Mouse (Mus musculus): ENCODE measurements around the gene Vps25. TPM values are rescaled to one million over a fixed set of nuclear protein-coding genes. Genes with fewer than 3 reads are reported as not detected.

Gene Vps25
- total RNA-seq (2021) = 100 to 1,000 TPM in 1 of 2 experiments, 10 to 100 TPM in 1; 90.6 to 121 TPM
- long read RNA-seq, experiment 1, transcript Vps25-201 (6 exons, 615 nt) = minor isoform, 6 of 161 reads
- long read RNA-seq, experiment 1, transcript Vps25-202 (6 exons, 1,106 nt) = major isoform, 134 of 161 reads
- long read RNA-seq, experiment 1, partial matches to known transcripts = 0 of 161 reads
- long read RNA-seq, experiment 1, other reads (novel, unspliced or antisense) = 9 of 161 reads
- long read RNA-seq, experiment 2, transcript Vps25-202 (6 exons, 1,106 nt) = major isoform, 60 of 72 reads
- long read RNA-seq, experiment 2, transcript Vps25-201 (6 exons, 615 nt) = minor isoform, 6 of 72 reads
- long read RNA-seq, experiment 2, partial matches to known transcripts = 0 of 72 reads
- long read RNA-seq, experiment 2, other reads (novel, unspliced or antisense) = 1 of 72 reads

DNA sequence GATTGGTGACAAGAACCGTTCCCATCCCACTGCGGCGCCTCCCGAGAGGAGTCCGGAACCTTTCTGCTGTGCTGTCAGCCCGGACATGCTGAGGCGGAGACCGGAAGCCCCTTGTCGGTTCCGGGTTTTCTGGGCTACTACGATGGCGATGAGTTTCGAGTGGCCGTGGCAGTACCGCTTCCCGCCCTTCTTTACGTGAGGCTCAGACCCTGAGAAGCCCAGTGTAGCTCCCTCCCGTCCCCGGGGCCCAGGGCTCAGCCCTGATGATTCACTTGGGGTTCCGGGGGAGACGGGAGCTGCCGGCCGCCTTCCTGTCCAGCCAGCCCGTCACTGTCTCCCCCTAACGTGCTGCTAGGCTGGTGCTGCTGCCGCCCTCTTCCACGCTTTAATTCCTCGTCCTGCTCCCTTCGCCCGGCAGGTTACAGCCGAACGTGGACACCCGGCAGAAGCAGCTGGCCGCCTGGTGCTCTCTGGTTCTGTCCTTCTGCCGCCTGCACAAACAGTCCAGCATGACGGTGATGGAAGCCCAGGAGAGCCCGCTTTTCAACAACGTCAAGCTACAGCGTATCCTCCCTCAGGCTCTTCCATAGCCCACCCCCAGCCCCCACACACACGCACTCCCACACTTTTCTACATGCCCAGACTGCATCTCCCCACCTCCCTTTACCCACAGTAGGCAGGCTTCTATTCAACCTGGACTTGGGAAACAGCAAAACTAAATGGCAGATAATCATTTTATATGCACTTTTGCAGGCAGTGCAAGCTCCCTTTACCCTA is at the start of gene Vps25:
Gene Vps25, plus strand, starts transcription at position 95 of the 777 bp plus-strand sequence.
- peak; percentile 89 to 92 for DNase-seq

DNA sequence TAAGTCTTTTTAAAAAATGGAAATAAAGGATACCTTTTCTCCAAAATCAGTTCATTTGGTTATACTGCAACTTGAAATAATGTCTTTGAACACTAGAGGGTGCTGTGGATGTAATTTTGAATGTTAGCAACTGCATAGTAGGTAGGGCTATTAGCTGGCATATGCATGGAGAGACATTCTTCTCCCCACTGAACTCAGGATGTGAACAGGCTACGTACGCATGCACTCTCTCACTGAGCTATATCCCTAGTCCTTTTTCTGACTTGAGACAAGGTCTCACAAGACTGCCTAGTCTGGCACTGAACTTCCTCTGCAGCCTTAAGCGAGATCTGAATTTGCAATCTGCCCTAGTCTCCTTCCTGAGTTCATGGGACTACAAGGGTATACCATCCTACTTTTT is 41.5 kb upstream of the Vps25 start:
- DNase-seq = peak in 1 of 2 experiments; percentile 20

DNA sequence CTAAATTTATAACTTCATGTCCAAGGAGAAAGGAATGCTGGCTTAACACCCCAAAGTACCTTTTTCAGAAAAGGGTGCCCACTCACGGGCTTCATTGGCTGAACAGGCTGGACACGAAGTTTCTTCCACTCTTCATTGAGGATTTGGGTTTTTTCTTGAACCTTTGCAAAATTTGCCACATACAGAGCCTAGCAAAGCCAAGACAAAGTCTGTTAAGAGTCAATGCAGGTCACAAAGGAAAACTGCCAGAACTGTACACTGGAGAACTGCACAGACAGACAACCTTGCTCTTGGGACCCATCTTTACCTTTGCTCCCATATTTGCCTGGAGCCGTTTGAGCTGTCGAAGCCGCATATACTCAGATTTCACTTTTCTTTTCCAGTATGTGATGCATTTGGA is 36.6 kb upstream of the Vps25 start:
- DNase-seq = no peak

DNA sequence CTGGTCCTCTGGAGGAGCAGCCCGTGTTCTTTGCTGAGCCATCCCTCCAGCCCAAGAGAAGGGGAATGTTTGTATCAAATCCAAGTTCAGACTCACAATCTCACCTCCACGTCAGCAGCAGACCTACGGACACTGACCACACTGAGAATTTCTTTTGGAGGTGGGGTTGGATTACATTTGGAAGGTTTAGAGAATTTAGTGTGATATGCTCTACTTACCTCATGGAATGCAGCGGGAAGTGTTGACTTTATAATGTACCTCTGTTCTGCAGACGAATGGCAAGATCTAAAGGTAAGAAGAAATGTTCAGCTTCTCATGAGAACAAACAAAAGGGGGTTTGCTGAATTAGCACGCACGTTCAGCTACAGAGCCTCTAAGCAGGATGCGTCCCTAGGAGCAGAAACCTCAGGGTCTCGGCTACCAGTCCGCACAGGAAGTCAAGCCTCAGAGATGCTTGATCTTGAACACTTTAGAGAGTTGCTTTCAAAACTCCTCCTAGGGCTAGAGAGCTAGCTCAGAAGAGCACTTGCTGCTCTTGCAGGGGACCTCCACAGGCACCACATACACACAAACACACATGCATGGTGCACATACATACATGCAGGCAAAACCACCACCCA is 35.0 kb upstream of the Vps25 start:
- DNase-seq = no peak

DNA sequence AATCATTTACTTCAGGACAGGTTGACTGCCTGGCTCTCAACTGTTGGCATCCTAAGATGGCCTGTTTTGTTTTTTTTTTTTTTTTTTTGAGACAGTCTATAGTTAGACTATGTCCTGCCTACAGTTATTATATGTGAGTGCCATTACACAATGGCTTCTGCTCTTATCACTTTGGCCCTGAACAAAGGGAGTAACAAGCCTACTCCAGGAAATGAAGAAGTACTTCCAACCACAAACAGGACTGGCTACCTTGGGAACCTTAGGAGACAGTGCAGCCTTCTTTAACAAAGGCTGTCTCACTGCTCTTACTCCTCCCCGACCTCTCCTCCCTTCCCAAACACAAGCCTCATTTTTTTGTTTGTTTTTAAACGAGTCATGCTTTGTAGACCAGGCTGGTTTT is 32.7 kb upstream of the Vps25 start:
- DNase-seq = no peak

DNA sequence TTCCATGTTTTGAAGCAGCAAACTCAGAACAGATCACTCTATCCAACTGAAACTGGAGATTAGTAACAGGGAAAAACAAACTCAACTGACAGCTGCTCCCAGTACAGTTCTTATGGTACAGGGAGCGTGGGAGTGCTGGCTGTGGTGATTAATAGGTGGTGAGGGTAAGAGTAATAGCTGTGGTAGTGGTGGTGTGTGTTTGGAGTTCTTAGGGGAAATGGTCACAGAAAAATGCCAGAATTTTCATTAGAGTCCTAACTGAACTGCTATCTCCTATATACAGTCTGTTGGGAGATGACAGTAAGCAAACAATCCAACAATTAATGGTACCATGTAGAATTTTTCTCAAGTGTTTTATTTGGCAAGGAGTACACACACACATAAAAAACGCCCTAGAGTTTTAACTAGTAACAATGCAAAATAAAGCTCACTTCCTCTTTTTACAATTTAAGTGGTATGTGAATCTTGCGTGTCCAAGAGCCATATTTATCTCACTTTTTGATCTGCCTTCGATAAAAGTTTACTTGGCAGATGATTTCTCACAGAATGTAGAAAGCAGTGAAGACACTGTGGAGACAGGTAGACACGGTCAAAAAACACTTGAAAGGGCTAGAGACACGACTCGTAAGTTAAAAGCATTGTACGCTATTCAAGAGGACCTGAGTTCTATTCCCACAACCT is 32.1 kb upstream of the Vps25 start:
- DNase-seq = no peak

DNA sequence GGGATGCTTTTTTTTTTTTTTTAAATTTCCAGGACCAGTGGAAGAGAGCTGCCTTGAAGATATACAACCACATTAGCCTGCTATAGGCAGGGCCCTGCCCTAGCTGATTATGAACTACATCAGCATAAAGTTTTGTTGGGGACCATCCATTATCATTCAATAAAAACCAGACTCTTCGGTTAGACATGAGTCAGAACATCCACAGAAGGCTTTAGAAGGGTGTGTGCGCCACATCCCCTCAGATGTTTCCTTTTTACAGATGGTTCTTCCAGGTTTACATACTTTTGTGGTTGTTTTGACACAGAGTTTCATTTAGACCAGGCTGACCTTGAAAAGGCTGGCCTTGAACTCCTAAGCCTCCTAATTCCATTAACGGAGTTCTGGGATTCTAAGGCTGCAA is 29.2 kb upstream of the Vps25 start:
- no peak for DNase-seq

DNA sequence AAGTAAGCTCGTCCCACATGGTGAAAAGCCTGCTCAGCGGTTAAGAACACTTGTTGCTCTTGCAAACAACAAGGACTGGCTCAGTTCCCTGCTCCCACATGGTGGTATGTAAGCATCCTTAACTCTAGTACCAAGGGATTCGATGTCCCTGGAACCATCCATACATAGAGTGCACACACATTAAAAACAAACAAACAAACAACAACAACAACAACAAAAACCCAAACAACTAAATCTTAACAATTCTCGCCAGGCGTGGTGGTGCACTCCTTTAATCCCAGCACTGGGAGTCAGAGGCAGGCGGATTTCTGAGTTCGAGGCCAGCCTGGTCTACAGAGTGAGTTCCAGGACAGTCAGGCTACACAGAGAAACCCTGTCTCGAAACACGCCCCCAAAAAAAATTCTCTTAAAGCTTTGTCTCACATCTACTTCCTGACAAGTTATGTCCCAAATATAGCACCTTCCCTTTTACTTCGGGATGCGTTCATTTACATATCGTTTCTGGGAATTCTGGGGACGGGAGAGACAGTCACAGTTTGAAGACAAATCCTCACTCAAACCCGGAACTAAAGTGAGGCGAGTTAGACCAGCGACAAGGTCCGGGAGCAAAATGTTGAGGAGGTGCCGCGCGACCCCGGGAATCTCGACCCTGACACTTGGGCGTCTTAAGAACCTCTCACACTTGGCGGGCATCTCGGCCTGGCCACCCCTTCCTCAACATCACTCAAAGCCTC is 28.0 kb upstream of the Vps25 start:
- peak in 1 of 2 experiments; percentile 20 for DNase-seq

DNA sequence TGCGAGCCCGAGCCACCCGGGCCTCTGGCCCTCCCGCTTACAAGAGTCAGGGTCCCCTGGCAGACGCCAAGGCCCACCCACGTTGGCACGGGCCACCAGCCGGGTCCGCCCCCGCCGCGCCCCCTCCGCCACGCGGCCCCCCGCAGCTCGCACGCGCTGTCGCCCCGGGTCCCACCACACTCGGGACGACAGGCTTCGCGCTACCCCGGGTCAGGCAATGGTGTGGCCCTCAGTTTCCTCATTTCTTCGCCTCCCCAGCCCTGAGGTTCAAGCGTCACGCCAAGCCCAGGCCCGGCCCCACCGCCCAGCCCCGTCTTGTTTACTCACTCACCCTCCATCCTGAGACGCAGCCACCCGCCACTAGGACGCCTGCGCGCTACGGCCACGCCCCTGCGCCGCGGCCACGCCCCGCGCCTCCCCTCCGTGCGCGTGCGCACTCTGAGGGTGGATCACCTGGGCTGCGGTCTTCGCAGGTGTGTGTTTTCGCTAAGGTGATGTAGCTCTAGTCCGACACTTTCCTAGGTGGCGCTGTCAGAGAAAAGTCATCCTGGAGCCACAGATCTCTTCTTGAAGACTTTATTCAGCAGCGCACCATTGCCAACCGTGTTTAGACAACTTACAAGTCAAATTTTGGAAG is 27.3 kb upstream of the Vps25 start, which contains the start of gene Ezh1:
Gene Ezh1, minus strand, starts transcription at position 399 of the 637 bp plus-strand sequence.
- DNase-seq = peak; percentile 91 to 93

DNA sequence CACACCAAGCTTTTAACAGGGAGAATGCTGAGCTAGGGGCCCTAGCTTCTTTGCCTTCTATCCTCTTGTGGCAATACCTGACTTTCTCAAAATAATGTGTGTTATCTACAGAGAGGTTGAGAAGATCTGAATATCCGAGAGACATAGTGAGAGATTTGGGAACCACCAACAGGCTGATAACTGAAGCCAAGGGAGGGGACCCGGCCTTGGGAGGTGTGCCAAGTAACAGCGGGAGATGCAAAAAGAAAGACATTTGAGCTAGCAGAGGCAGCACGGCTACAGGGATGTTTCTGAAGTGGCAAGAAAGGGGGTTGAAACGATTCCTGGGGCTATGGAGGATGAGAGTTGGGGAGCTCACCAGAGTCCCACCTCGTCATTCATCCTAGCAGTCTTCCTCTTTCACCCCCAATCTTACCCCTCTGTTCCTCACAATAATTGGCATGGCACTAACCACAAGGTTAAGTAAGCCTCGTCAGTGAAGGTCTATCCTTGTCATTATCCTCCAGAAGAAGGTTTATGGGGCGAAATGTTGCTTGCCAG is 24.1 kb upstream of the Vps25 start:
- DNase-seq = peak; percentile 68 to 78

DNA sequence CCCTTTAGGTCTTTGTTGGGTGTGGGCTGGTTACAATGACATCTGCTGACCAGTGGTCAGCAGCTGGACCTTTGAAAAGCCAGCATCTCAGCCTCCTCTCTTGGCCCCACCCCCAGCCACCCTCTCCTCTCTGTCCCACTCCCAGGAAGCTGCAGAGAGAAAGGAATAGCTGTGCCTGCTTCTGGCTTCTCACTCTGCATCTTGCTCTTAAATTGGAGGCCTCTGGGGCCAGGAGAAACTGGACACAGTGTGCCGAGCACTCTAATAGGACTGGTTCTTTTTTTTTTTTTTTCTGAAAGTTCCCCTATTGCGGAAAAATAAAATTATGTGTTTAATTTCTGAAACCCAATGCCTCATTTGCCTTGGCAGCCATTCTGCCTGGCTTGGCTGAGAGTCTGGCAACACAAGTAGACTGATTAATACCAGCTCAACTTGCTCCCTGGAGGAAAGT is 23.4 kb upstream of the Vps25 start:
- DNase-seq = peak in 1 of 2 experiments; percentile 30

DNA sequence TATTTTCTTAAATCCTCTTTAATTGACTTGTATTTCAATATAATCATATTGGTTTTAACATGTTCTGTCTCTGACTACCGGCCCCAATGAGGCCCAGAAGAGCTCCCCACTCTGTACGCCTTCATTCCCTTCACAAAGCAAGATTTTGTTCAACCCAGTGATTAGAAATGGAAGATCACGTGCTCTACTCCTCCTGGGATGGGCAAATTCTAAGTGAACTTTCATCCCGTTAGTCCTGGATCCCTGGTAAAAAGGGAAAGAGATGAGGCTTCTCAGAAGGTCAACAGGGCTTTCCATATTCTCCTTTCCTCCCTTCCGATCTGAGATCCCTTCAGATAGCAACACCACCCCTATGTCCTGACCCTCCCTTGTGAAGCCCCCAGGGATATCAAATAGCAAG is 23.0 kb upstream of the Vps25 start:
- no peak for DNase-seq

DNA sequence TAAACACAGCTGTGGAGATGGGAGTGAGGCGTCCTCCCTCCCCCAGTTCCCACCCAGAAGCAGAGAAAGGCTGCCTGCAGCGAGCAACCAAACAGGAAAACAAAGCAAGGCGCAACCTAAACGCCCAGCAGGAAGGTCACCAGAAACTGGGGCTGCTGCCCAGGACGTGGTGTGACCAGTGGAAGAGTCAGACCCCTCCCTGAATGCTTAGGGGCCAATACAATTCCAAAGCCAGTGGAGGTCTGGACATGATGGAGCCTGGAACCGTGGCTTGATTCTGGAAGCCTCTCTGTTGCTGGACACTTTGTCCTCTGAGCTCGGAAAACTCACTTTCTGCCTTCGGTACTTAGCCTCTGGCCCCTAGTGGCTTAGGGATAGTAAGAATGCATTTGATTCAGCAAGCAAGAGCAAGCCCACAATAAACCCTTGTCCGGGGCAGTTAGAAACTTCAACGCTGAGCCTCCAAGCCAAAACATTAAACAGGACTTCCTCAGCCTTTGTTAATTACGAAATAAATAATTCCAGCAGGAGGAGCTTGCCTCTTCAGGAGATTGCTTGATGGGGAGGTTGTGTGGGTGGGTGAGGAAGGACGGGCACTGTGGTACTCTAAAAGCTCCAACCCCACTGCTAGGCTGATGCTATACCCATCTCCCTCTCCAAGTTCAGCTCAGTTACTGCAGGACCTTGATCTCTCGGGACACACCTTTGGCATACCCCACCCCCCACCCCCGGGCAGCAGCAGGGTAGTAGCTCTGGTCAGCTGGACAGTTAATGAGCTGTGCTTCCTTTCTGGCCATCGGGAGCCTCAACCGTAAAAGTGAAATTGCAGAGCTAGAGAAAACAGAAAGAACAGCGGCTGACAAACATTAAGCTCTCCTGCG is 22.3 kb upstream of the Vps25 start:
- DNase-seq = peak; percentile 42 to 56

DNA sequence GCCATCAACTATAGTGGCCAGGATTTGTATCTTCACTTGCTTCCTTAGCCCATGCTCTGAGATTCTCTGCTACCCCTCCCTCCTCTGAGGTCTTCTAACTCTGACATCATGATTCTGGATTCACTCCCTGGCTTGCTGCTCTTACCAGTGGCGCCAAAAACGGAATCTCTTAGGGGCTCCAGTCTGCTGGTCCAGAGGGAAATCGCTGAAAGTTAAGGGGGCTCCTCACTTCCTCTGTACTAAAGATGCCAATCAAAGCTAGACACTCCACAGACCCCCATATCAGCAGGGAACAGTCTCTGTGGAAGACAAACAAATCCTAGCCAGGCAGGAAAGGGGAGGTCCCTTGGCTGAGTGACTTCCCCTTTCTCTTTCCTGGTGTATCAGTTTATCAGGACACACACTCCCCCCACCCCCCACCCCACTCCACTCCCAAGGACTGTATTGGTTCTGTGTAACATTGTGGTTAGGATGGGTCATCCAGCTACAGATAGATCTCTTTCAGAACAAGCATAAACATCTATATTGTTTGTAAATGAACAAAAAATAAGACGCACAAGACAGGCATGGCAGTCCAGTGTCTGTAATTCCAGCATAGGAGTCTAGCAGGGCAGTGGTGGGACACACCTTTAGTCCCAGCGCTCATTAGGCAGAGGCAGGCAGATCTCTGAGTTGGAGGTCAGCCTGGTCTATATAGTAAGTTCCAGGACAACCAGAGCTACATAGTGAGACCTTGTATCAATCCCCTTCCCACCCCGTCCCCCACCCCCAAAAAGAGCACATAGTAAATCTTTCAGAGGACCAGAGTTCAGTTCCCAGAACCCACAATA is 21.3 kb upstream of the Vps25 start:
- peak in 1 of 2 experiments; percentile 27 for DNase-seq

DNA sequence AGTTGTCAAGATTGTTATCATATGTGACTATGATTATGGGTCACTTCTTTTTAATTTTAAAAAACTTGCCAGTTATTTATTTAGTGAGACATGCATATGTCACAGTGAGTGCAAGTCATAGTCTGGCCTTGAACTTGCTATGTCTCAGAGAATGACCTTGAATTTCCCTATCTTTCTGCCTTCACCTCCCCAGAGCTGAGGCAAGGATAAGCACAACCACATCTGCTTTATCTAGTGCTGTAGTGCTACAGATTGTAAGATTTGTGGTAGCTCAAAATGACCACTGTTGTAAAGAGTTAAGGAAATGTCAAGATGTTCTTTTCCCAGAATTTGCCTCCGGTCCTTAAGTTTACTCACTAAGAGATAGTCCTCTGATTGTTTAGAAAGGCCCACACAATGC is 20.3 kb upstream of the Vps25 start:
- DNase-seq = no peak

DNA sequence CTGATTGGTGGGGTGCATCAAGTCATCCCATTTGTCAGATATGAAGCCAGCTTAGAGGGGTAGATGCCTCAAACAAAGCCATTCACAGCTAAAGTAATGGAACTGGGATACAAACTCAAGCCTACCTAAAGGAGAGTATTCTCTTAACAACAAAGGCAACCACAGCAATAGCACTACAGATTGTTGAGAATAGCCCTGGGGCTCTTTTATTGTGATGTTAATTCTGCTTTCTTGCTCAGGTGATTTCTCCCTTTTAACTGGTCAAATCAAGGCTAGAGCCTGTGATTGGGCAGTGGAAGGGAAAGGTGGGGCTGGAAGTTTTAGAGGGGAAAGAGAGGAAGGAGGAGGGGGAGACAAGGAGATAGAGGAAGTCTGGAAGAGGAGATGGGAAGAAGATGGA is 19.4 kb upstream of the Vps25 start:
- DNase-seq = no peak

DNA sequence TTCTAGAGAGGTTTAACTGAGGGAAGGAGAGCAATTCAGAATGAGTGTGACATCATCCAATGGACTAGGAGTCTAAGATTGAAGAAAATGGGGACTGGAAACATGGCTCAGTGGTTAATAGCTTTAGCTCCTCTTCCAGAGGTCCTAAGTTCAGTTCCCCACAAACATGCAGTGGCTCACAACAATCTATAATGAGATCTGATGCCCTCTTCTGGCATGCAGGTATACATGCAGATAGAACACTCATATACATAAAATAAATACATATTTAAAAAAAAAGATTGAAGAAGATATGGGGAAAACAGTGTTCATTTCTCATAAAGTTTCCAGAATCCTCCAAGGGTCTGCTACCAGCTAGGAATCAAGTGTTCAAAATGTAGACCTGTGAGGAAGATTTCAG is 18.1 kb upstream of the Vps25 start:
- no peak for DNase-seq

DNA sequence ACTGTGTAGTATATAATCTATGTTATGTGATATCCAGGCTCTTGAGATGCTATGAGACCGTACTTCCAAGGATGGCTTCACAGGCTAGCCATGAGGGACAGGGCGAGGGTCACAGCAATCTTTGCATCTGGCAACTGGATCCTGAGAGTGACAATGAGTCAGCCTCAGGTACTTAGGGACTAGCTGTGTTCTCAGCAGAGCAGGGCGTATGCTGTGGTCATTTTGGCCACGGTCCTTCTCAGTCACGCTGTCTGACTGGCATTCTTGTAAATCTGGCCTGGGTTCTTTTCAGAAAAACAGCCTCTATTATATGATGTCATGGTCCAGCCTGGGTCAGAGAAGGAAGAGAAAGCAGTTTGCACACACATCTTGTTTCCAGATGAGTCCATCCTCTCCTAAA is 16.7 kb upstream of the Vps25 start:
- no peak for DNase-seq

Measured in adrenal gland, postnatal 36 days (tissue).